Mouse (Mus musculus): ENCODE measurements around the gene Dera.

Dera gene

GRCm38 (mm10) chr6:137806806-137807205, 52.5 kb downstream of the Dera start:
- DNase-seq (ENCODE audit: low read depth, low spot score): no peak

- DNase-seq (ENCODE audit: low read depth, low spot score): no peak
These were observed 53.0 kb downstream of the Dera start for GRCm38 (mm10) chr6:137807296-137807695.

GRCm38 (mm10) chr6:137808706-137809105, 54.4 kb downstream of the Dera start:
- no peak for DNase-seq (ENCODE audit: low read depth, low spot score)

GRCm38 (mm10) chr6:137810136-137810535, 55.8 kb downstream of the Dera start:
- DNase-seq (ENCODE audit: low read depth, low spot score): peak; percentile 4

GRCm38 (mm10) chr6:137814006-137814405, 59.7 kb downstream of the Dera start:
- DNase-seq (ENCODE audit: low read depth, low spot score): no peak

- DNase-seq (ENCODE audit: low read depth, low spot score): no peak
These were observed 62.2 kb downstream of the Dera start for GRCm38 (mm10) chr6:137816508-137816907.

GRCm38 (mm10) chr6:137822550-137822949, 68.2 kb downstream of the Dera start:
- no peak for DNase-seq (ENCODE audit: low read depth, low spot score)

- DNase-seq (ENCODE audit: low read depth, low spot score): no peak
These were observed 70.0 kb downstream of the Dera start for GRCm38 (mm10) chr6:137824046-137825021.

GRCm38 (mm10) chr6:137825022-137825613, 70.8 kb downstream of the Dera start:
- no peak for DNase-seq (ENCODE audit: low read depth, low spot score)

- DNase-seq (ENCODE audit: low read depth, low spot score): no peak
These were observed 74.9 kb downstream of the Dera start for GRCm38 (mm10) chr6:137829056-137829776.

GRCm38 (mm10) chr6:137836799-137837198, 82.5 kb downstream of the Dera start:
- DNase-seq (ENCODE audit: low read depth, low spot score): no peak

- DNase-seq (ENCODE audit: low read depth, low spot score): no peak
These were observed 89.0 kb downstream of the Dera start for GRCm38 (mm10) chr6:137843337-137843736.

GRCm38 (mm10) chr6:137857198-137858194, 103.2 kb downstream of the Dera start:
- no peak for DNase-seq (ENCODE audit: low read depth, low spot score)

- no peak for DNase-seq (ENCODE audit: low read depth, low spot score)
These were observed 115.7 kb downstream of the Dera start for GRCm38 (mm10) chr6:137869903-137870580.

GRCm38 (mm10) chr6:137870667-137871066, 116.3 kb downstream of the Dera start:
- DNase-seq (ENCODE audit: low read depth, low spot score): no peak

- peak; percentile 13 for DNase-seq (ENCODE audit: low read depth, low spot score)
These were observed 117.8 kb downstream of the Dera start for GRCm38 (mm10) chr6:137872055-137872735.

- no peak for DNase-seq (ENCODE audit: low read depth, low spot score)
These were observed 120.3 kb downstream of the Dera start for GRCm38 (mm10) chr6:137874471-137875244.

- no peak for DNase-seq (ENCODE audit: low read depth, low spot score)
These were observed 131.3 kb downstream of the Dera start for GRCm38 (mm10) chr6:137885644-137886043.
